Mouse (Mus musculus) 3T3-L1 (cell line): ENCODE measurements around the gene Pik3ap1.

ENCODE experiments used
- DNase-seq: peaks from one replicate; pipeline ENCODE4 v3.0.0-alpha.2; 2015; ENCODE audit warnings: low read depth, low spot score

Pik3ap1 gene

GRCm38 (mm10) chr19:41369557-41370460, 15.1 kb downstream of the Pik3ap1 start:
- no peak for DNase-seq

DNA sequence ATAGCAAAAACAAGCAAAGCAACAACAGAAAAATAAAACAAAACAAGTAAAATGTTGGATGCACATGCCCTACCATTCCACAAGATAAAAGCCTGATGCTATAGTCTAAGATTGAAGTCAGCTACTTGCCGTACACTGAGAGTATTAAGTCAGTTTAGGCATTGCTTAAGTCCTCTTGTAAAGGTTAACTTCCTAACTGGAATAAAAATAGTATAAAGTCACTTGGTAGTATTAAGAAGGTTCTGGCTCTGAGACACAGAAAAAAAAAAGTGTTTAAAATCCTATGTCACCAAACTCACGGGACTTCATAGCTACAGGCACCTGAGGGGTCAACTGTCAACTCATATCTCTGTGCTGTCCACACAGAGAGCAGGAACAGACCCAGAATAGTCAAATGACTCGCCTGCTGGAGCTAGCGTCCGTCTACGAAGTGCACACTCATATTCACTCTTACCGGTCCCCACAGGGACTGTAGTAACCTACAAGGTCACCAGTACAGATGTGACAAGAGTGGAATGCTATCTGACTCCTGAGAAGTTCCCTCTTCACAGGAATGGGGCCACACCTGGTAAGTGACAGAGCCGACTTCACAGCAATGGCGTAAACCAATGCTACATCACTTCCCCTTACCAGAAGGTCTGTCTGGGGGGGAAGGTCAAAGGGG, 17.9 kb downstream of the Pik3ap1 start:
- no peak for DNase-seq

DNA sequence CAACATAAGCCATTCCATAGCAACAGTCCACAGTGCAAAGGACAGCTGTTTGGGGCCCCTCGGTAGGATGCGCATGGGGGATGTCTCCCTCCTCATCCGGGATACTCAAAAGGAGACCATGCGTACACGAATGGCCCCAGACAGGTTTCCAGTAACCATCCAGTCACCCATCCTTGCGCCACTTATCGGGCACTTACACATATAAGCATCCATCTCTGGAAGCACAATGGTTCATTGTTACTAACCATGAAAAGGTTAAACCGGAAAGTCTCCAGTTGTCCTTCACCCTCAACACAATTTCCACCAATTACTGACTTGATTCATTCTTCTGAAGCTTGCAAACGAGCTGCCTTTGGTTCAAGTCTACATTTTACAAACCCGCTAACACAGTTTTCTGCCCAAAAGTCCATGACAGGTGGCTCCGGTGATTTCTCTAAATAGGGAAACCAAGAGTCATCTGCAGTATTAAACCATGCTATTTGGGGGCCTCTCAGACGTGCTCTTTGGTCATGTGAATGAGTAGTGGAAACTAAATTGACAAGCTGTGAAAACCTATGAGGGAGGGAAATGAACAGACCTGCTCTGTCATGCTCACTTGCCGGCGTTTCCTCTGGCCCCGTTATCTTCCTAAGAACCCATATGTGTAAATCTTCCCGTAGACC, 18.6 kb downstream of the Pik3ap1 start:
- DNase-seq, result no peak

DNA sequence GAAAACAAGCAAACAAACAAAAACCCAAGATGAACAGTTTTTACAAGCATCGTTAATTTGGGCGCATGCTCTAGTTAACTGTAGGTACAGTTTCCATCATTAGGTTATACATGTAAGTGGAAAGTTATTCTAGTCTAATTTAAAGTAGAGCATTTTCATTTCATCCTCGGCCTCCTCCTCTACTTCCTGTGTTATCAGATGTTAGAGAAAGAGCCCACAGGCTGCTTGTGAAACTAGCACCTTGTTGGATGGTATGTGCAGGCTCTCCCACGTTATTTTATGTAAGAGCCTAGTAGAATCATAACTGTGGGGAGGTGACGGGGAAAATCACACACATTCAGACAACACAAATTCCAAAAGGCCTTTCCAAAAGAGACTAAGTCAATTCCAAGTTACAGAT, 19.3 kb downstream of the Pik3ap1 start:
- DNase-seq, result no peak

GRCm38 (mm10) chr19:41364509-41364908, 20.4 kb downstream of the Pik3ap1 start:
- no peak for DNase-seq

DNA sequence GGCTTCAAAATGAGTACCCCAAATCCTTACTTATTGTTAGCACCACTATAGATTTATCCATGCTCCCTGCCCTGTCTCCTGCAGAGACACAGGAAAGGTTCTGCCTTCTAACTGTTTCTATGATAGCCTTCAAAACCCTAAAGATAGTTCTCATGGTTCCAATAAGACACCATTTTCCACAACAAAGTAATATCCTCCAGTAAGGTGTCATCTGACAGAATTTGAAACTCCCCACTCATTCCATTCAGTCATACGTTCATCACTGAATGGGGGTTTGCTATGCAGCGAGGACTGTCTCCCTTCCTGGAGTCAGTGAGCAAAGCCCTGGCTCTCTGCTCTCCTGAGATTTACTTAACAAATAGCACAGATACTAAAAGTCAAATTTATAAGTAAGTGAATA, 21.9 kb downstream of the Pik3ap1 start:
- DNase-seq, result no peak

GRCm38 (mm10) chr19:41360459-41360858, 24.4 kb downstream of the Pik3ap1 start:
- DNase-seq, result peak; percentile 14

DNA sequence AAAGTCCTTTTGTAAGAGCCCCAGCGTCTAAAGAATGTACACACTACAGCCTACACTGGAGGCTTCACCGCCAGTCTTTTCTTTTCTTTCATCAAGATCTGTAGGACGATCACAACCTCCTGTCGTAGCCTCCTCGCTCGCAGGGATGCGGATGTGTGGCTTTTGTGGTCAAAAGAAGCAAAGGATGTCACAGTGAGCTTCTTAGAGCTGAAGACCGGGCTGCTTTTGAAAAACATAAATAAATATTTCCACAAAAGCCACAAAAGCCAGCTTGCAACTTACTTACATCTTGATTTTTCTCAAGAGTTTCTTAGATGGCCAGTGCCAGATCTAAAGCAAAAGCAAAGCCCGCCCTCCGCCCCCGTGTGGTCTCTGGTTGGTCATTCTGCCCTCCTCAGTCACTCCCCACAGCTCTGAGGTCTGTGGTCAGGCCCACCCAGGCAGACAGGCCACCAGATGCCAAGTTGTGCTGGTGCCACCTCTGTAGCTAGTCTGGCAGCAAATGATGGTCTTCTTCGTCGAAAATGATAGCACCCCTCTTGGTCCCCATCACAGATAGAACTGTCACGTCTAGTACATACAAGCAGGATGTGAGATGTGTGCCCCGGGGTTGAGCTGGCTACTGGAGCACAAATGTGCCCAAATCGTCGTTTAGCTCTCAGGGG, 30.5 kb downstream of the Pik3ap1 start:
- no peak for DNase-seq

- DNase-seq, result no peak
These were observed 35.3 kb downstream of the Pik3ap1 start for GRCm38 (mm10) chr19:41349624-41350023.

- no peak for DNase-seq
These were observed 36.7 kb downstream of the Pik3ap1 start for GRCm38 (mm10) chr19:41348161-41348560.

- peak; percentile 6 for DNase-seq
These were observed 37.6 kb downstream of the Pik3ap1 start for GRCm38 (mm10) chr19:41347326-41347725.

DNA sequence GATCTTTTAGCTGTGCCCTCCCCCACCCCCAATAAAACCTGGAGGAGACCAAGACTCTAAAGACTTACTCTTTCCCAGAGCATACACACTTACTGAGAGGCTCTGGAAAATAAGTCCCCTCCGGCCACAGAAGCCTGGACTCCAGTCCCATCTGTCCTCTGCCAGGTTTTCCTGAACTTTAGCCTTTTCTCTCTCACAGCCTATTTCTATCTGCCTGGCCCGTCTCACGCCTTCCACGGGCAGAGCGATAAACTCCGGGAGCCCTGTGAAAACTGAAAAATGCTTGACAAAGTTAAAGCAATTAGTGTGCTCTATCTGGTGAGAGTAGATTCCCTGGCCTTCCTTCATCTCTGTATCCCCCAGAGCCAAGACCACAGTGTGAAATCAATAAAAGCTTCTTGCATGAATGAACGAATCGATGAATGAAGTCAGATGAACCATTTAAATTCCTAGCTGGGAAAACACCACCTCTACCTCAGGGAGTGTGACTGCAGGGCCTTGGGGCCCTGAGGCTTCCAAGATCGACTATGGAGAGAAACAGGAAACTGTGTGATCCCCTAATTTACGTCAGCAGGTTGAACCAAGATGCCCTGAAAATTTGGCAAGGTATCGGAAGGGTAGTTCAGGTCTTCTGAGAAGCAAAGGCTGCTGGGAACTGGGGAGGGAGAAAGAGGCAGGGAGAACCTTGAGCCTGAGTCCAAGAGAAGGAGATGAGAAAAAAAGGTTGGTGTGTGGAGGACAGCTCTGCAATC, 38.6 kb downstream of the Pik3ap1 start:
- no peak for DNase-seq

GRCm38 (mm10) chr19:41345028-41345741, 39.7 kb downstream of the Pik3ap1 start:
- peak; percentile 34 for DNase-seq

DNA sequence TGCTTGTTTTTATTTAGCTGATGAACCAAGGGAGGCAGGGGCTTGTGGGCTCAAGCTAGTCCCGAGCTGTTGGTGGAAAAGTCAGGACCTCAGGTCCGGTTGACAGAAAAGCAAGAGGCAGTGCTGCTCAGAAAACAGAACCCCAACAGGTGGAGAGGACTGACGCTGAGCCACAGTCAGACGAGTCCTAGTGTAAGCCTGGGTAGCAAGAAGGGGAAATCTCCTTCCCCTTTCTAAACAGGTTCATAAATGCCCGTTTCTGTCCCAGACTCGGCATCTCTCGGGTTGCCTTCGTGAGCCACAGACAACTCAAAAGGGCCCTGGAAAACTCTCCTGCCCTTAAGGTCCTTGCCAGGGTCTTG, 40.3 kb downstream of the Pik3ap1 start:
- DNase-seq, result no peak

DNA sequence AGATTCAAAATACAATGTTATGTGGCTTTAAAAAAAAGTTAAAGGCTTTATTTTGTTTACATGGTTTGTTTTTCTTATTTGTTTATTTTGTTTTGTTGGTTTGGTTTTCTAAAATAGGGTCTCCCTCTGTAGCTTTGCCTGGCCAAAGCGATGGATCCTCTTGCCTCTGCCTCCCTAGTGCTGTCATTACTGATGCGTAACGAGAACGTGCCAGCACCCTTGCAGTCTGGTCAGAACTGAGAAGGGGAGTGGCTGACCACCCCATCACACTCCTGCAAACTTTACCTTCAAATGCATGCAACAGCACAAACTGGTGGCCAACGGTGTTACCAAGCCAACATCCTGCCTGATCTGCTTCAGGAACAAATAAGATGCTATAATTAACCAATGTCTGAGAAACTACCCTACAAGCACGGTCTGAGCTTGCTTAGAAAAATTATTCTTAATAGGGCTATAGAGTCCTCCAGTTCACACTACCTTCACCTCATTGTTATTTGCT, 42.3 kb downstream of the Pik3ap1 start:
- no peak for DNase-seq

DNA sequence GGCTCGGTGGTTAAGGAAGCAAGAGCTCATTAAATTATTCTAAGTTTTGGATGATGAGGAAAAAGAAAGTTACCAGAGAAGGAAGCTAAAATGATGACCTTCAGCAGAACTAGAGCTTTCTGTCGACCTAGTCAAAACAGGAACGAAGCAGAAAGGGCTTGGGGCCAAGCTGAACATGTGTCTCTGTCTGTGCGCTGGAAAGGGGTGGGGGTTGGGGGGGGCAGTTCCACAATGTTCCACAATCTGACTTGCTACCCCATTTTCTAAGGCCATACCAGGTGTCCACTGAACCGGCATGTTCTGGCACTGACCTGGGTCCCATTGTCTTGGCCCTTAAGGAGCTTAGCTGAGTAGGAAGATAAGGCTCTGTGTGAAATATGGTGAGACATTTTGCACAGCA, 43.2 kb downstream of the Pik3ap1 start:
- DNase-seq, result no peak

DNA sequence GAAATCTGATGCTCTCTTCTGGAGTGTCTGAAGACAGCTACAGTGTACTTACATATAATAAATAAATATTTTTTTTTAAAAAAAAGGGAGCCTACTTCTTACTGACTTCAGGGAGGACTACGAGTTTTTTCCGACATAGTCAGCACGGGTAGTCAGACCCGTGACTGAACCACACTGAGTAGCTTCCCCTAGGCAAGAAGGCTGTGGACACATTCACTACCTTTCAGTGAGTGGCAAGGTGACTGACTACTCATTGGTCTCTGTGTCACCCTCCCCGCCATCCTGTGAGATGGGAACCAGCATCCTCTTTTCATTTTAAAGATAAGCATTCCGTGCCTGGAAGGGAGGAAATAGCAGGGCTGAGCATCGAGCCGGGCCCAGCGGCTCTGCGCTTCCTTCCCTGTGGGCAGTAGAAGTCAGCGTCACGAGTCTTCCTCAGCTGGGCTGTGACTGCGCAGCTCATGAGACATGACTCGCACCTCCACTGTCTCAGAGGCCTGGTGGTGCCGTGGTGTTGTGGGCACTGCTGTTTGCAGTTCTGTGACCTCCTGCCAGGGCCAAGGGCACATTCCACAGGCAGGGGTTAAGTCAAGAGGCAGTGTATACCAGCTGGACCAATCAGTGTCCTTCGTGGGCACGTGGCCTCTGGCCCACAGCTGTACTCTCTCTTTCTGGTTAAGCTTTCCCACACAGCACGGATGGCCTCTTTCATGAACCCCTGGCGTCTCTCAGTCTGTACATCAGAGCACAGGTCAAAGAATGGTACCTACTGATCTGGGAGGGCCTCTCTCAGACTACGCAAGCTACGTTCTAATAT, 45.7 kb downstream of the Pik3ap1 start:
- no peak for DNase-seq

GRCm38 (mm10) chr19:41338379-41338778, 46.5 kb downstream of the Pik3ap1 start:
- no peak for DNase-seq

- DNase-seq, result no peak
These were observed 49.2 kb downstream of the Pik3ap1 start for GRCm38 (mm10) chr19:41335721-41336120.

DNA sequence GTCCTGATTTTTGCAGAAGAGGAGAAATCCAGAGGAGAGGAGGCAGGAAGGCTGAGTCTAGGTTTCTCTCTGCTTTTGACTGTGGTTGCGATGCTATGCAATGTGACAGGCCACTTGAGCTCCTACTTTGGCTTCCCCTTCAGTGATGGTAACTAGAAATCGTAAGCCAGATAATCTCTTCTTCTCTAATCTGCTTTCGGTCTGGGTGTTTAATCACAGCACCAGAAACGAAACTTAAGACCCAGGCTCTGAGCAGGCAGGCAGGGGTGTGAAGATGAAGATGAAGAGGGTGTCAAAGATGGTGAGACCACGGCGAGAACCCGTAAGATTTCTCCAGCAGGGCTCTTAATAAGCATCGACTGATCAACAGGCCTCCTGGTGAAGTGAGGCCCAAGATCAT, 51.9 kb downstream of the Pik3ap1 start:
- DNase-seq, result no peak
